Mouse (Mus musculus) layer of hippocampus, postnatal 25 days (tissue): ENCODE results near the gene Wwc1. TPM values are rescaled to one million over a fixed set of nuclear protein-coding genes. Genes with fewer than 3 reads are reported as not detected.

Experiments
- DNase-seq, 2 experiments: peaks; one replicate each; pipeline ENCODE4 v3.0.0; 2022; ENCODE audit warnings: mixed read lengths in 2 of 2, low spot score in 1 of 2; ENCODE audit errors: extremely low spot score in 1 of 2
- total RNA-seq, 2 experiments: library from RNA; stranded (reverse); gene quantifications; 2 replicates each; pipeline ENCODE4 v1.2.3; 2021

Wwc1 gene
- total RNA-seq = 100 to 1,000 TPM; 101 to 122 TPM

DNA sequence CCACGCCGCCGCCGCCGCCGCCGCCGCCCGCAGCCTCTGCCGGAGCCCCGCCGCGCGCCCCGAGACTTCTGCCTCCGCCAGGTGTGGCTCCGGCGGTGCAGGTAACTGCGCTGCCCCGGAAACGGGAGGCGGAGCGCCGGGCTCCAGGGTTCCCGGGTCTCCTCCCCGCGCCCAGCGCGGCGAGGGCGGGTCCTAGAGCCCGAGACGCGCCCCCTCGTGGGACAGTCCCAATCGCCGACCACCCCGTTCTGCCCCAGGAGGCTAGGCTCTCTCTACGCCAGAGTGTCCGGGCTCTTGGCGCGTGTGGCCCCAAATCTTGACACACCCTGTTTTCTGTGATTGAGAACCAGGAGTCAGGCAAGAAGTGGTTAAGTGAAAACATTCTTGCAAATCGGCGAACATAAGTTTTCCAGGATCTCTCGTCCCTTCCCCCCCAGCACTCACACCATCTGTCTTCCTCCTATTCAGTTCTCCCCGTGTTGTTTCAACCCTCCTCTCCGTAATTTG is at the start of gene Wwc1:
Gene Wwc1, minus strand, starts transcription at position 117 of the 507 bp plus-strand sequence.
- DNase-seq = peak; percentile 58 to 64

DNA sequence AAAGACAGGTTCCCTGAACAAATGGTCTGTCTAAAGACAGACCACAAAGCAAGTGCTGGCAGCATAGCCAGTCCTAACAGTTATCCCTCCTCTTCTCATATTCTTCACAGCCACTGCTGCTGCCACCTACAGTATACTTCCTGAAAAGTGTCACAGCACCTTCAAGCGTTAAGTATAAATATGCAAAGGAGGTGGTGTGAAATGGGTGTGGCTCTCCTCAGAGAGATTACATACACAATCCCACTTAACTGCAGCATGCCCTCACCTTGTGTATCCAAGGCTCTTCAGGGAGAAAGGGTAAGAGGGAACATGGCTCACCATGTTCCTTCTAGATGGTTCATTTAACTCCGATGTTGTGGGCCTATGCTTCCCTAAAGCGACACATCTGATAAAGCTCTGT is 39.7 kb upstream of the Wwc1 start:
- DNase-seq = no peak

DNA sequence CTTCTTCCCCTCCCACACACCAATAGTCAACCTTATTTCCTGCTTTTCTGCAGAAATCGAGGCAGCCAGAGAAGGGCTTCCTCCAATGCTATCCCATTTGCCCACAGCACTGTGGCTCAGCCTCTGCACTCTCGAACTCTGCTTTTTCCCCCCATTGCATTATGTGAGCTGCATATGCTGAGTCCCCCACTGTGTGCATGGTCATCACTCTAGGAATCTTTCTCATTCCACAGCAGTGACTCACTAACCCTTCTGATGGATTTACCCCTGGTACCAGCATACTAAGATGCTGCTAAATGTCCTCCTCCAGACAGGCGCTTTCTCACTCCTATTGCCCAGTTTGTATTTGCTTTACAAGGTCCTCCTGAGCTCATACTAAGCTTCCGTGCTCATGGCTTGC is 32.9 kb upstream of the Wwc1 start:
- no peak for DNase-seq

DNA sequence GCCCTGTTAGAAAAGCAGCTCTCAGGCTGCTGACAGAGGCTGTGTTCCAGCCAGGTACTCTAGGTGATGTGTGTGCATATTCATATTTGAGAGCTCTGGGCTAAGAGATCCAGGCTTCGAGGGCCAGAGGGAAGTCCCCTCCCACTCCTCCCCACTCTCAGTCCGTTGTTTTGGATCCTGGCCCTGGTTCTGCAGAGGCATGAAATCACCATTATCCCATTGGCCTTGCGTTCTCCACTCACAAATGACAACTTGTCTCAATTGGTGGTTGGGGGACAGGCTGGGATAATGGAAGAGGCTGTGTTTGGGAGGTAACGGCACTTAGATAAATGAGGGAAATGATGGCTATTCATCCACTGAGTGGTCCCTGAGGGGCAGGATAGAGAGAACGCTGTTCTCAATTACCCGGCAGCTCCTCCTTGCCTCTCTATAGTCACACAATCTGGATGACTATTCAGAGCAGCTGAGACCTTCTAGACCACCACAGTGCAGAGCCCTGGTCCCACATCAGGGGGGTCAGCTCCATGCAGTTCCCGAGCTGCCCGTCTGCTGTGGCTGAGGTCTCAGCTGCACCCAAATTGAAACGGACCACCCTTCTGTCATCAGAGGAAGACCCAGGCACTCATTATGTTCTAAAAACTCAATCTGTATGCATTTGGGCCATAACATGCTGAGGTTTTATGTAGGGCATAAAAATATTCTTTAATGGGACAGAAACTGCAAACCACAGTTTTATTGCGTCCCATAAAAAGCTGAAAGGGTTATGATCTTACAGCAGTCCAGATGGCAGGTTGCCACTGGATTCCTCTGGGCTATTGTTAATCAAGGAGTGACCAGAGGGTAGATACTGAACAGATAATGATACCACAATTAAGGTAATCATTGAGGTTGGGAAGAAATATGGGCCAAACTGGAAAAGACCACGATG is 29.2 kb upstream of the Wwc1 start:
- no peak for DNase-seq

DNA sequence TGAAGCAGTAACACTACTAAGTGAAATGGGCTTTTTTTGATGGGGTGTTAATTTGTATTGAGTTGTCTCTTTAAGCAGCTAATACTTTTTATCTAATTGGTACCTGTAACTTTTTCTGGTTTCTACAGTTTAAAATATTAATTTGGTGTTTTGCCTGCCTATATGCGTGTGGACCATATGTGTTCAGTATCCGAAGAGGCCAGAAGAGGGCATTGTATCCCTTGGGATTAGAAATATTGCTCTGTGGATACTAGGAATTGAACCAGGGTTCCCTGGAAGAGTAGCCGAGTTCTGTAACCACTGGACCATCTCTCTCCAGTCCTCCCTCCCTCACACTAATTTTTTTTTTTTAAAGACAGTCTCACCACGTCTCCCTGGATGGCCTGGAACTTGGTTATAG is 22.6 kb upstream of the Wwc1 start:
- no peak for DNase-seq

DNA sequence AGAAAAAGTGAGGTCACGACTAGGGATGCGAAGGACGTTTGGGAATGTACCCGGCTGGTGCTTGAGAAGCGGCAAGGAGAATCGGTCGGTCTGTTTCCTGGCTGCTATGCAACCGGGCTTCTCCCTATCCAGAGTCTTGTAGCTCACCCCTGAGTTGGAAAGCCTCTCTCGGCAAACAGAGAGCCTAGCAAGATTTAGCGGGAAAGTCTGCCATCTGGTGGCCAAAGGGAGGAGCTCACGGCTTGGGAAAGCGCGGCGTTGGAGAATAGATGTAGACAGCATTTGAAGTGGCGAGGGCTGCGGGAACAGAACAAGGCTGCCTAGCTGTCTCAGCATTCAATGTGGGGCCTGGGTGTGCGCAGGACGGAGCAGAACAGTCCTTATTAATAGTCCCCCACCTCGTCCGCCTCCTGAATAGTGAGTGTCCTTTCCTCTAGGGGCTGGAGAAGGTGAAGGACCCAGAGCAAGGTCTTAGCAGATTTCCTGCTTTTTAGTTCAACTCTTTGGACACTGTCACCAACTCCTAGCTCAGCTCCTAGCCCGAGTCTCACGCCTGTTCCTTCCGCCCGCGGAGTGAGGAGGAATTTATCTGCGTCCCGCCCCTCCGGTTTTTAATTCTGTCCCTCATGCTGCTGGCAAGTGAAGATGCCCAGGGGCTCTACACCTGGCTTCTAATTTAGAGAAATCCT is 21.1 kb upstream of the Wwc1 start:
- DNase-seq = peak; percentile 83 to 95

DNA sequence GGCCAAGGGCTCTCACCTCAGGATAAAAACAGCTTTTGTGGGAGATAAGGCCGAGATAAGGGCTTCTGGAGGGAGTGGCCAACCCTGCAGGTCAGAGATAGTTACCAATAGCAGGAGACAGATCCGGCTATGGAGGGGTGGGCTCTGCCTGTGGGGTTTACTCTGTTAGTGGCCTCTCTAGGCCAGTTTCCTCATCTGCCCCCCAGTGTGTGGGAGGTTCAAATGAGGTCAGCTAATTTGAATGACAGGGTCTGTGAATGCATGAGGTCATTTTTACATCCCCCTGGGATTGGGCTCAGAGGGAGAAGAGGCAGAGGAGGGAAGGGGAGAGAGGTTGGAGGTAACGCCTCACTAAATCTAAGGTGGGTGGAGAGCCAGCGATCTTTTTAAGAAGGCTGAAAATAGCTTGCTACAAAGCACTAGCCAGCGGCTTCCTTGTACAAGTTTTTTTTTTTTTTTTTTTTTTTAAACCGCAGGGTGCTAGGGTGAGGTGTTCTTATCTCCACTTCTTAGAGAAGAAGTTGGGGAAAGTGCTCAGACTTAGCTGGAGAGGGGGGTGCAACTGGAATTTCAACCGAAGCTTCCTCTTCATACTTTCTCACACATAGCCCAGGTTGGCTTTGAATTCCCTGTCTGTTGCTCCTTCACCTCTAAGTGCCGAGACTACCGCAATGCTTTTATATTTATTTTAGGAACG is 20.4 kb upstream of the Wwc1 start:
- DNase-seq = no peak

DNA sequence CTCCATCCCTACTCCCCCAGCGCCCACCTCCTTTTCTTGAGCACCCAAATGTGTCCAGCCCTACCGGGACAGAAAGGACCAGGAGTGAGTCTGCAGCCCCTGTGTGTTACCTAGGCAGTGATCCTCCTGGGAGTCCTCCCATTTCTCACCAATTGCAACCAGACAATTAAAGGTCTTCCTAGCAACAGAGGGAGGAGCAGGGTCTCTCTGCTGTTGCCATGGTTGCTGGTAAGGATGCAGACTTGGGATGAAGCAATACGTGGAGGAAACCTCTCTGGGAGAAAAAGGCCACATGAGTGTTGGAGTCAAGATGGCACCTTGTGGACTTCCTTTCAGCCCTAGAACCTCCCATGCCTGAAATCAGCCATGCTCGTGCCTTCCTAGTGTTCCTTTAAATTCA is 19.7 kb upstream of the Wwc1 start:
- DNase-seq = no peak

DNA sequence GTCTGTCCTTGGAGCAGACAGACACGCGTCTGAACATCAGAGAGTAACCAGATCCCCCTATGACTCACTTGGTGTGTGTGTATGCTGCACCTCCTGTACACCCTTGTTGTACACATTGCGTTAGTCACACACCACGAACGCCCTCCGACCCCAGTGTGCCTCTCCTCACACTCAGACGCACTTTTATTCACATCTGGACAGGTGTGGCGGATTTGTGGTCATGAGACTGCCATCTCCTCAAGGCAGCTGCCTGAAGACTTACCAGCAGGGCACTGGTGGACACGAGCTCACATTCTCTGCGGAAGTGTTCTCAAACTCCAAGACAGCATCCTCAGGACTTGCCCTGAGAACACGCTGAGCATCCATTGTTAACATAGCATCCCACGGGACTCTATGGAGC is 17.7 kb upstream of the Wwc1 start:
- DNase-seq = no peak

DNA sequence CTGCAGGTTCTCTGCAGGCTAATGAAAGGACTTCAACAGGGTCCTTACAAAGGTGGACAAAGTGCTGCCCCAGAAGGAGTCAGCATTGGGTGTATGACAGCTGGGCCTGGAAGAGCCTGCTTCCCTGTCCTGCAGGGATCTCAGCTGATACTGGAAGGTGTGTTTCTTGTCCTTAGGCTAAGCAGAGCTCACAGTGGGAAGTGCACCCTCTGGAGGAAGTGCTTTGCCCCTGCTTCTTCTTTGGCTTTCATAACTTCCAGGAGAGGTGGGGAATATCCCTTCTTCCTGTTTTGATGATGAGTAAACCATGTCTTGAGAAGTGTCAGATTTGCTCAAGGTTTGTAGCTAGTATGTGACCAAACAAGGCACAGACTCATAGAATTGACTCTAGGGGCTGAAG is 15.0 kb upstream of the Wwc1 start:
- DNase-seq = no peak

DNA sequence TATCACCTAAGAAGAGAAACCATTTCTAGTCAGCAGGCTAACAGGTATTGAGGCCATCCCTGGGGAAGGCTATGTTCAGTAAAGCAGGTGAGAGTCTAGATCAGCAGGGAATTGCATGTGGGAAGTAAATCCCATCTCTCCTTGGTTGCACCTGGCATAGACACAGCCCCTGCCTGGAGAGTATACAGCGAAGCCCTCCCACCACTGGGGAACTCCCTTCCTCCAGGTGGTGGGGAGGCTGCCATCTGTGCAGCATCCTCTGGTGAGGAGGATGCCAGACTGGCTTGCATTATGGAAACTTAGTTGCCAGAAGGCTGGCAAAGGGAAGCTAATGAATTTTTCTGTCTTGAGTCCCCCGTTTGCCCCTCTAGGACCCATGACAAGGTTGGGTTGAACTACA is 11.5 kb upstream of the Wwc1 start:
- peak; percentile 58 to 69 for DNase-seq

DNA sequence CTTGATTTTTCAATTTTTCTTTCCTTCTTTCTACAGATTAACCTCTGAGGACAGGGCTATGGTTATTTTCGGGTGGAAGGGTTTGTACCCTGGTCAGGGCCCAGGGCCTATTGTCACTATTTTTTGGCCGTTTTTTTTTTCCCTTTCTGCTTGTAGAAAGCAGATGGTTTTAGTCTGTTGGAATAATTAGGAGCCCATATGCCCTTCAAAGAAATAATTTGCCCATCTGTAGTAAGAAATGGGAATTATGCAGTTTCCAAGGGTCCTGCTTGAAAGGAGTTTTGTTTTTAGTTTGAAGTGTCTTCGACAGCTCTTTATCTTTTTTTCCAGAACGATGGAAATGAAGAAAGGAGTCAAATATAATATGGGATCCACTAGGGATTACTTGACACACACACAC is 9.6 kb upstream of the Wwc1 start:
- DNase-seq = no peak

DNA sequence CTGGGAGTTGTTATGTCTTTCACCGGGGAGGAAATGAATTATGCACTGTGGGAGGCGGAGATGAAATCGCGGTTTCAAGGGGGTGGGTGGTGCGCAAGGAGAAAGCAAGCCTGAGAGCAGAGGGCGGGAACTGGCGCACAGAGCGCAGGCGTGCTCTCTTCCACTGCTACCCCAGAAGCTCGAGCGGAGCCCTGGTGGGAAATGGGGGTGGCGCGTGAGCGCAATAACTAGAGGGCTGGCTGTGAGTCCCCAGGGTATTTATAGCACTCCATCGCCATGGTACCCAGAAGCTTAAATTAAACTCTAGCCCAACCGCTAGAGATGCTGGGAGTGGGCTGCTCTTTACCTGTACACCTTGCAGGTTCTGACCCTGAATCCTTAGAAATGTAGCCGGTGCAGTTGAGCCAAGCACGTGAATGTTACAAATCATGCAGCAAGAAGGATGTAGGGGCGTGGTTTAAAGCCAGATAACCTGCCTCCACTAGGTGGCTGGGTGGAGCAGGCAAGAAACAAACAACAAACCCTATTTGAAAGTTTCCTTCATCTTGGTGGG is 5.6 kb upstream of the Wwc1 start:
- peak; percentile 54 to 65 for DNase-seq

DNA sequence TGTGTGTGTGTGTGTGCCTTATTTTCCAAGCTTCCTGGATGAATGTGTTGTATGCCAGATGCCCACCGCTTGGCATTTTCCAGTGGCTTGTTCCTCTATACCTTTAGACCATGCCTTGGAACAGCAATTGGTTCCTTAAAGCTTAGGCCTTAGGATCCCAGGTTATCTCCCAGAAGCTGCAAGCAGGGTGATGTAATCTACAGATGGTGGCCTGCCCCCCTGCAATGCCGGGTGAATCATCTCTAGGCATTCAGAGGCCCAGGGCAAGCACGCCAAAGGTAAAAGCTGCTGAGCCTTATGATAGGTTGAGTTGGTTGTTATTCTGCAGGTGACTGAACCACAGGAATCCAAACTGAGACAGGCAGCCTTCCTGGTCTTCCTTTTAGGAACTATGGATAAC is 2.4 kb upstream of the Wwc1 start:
- DNase-seq = no peak

DNA sequence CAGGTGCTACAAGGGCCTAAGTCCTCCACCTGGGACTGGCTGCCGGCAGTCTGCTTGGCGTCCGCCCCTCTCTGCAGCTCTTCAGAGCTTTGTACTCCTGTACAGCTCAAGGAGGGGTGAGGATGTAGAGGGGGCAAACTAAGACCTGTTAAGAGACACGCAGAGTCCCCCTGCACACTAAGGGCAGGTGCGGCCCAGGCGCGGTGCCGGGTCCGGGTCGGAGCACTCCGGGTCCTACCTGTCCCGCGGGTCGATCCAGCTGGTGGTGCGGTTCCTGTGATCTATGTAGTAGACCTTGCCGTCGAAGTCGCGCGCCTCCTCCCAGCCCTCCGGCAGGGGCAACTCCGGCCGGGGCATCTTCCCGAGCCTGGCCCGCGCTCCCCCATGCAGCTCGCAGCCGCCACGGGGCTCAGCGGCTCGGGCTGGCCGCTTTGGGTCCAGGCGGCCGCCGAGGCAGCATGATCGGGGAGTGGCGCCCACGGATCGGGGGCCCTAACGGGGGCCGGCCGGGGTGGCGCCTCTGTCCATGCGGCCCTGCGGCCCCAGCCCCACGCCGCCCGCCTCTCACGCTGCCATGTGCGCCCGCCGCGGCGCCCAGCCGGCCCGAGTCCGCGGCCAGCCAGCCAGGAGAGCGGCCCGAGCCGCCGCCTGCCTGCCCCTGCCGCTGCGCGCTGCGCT is 455 bp downstream of the Wwc1 start:
- peak in 1 of 2 experiments; percentile 36 for DNase-seq

DNA sequence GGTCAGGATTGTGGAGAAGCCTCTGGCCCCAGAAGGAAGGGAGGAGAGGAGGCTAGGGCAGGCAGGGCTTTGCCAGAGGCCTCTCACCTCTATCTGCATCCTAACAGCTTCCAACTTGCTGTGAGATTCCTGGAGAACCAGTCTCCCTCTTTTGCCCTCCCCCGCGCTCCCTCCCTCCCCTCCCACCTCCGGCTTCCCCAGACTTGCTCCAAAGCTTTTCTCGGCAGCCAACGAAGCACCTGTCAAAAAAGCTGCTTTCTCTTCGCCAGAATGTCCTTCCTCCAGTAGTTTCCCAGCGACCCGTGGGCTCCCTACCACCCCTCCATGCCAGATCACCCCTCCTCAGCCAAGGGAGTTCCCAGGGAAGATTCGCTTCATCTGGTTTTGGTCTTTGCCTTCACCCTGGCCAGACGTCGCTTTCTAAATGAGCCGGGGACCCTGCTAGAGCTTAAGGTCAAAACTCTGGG is 1.0 kb downstream of the Wwc1 start:
- DNase-seq = no peak

DNA sequence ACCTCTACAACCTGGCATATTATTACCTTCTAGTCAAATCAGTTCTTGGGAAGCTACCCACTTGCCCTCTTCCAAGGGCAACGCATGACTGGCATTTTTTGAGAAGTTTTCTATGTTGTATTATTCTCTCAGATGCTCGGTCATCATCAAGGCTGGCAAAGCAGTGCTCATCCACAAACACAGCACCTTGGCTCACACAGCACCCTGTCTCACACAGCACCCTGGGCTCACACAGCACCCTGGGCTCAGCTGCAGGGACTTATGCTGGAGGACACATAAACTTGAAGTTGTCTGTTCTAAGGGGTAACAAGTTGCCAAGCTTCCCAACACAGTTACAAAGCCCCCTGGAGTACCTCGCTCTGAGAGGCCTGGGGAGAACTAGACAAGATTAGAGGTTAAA is 2.5 kb downstream of the Wwc1 start:
- DNase-seq = no peak

DNA sequence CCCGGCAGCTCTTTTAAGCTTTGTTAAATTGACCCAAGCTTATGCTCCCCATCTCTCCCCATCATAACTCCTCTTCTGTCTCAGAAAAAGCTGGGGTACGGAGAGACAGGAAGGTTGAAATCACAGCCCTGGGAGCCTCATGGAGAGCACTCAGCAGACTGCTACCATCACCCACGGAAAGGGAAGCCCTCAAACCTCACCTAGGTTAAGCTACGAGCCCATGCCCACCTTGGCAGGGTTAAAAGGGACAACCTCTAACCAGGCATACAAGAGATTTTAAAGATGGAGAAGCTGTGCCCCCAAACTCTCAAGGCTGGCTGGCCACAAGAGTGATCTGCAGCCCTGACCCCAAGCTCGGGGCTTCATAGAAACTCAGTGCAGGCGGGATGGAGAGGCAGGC is 3.2 kb downstream of the Wwc1 start:
- DNase-seq = no peak

DNA sequence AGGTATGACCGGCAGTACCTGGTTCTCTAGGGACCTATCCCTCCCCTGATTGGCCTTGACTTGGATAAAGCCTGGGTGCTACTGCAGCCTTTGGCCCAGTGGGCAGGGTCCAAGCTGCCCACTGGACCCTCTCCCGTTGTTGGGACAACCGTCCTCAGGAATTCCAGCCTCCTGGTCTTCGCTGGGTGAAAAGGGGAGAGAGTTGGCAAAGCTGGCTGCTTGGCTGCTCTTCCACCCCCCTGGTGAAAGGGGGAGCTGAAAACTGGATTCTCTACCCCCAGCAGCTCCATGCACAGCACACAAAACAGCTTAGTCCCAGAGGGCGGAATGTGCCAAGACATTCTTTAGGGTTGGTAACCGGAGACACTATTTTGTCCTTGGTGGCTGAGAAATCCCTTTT is 3.8 kb downstream of the Wwc1 start:
- no peak for DNase-seq
